Mouse (Mus musculus) limb, embryonic 11.5 days (tissue): ENCODE results near the gene Pkp2. TPM values are rescaled to one million over a fixed set of nuclear protein-coding genes. Genes with fewer than 3 reads are reported as not detected.

Source experiments
- ATAC-seq: fragments of 200-750 bp; cut with Nextera tagmentation; 2 replicates; pipeline ENCODE4 v1.8.0; 2017; ENCODE audit warnings: low read depth; ENCODE audit not compliant: insufficient number of reproducible peaks, low FRiP score, low TSS enrichment
- DNase-seq: peaks from one replicate; pipeline ENCODE4 v3.0.0-alpha.2; 2015; ENCODE audit warnings: low spot score
- H3K27ac ChIP-seq: fragments of 300-500 bp; sonication (generic); replicated peaks from 2 replicates; pipeline ENCODE4 v1.5.1; 2014; ENCODE audit warnings: low read depth, mild to moderate bottlenecking, low read length
- H3K27me3 ChIP-seq: fragments of 300-500 bp; sonication (generic); 2 replicates; pipeline ENCODE4 v1.6.1; 2014; ENCODE audit warnings: mild to moderate bottlenecking, low read length, mixed read lengths; ENCODE audit not compliant: control insufficient read depth, insufficient read depth
- H3K36me3 ChIP-seq: fragments of 300-500 bp; sonication (generic); 2 replicates; pipeline ENCODE4 v1.6.1; 2014; ENCODE audit warnings: mild to moderate bottlenecking, low read length, moderate library complexity, mixed read lengths; ENCODE audit not compliant: control insufficient read depth, insufficient read depth
- H3K4me1 ChIP-seq: fragments of 300-500 bp; sonication (generic); 2 replicates; pipeline ENCODE4 v1.6.1; 2014; ENCODE audit warnings: low read length, mixed read lengths; ENCODE audit not compliant: control insufficient read depth, insufficient read depth
- H3K4me2 ChIP-seq: fragments of 300-500 bp; sonication (generic); 2 replicates; pipeline ENCODE4 v1.6.1; 2014; ENCODE audit warnings: low read depth, mild to moderate bottlenecking, moderate library complexity; ENCODE audit not compliant: severe bottlenecking
- H3K4me3 ChIP-seq: fragments of 300-500 bp; sonication (generic); 2 replicates; pipeline ENCODE4 v1.5.1; 2014; ENCODE audit warnings: low read depth, low read length
- H3K9ac ChIP-seq: fragments of 300-500 bp; sonication (generic); 2 replicates; pipeline ENCODE4 v1.6.1; 2014; ENCODE audit warnings: mild to moderate bottlenecking, low read length
- H3K9me3 ChIP-seq: fragments of 300-500 bp; sonication (generic); 2 replicates; pipeline ENCODE4 v1.6.1; 2016; ENCODE audit warnings: low read length; ENCODE audit not compliant: control insufficient read depth
- WGBS: fragments of 180-500 bp; shearing (Covaris S2); extraction: QIAGEN DNeasy Blood & Tissue Kit; methylation state at CpG from one replicate; pipeline ENCODE4 v1.1.7; 2014; 5-methylcytosine and 5-hydroxymethylcytosine counted together
- polyA plus RNA-seq: library from polyadenylated mRNA; unstranded; fragments of >200 nt; fragmentation: Nextera tagmentation; extraction: Ambion mirVana; gene quantifications from 2 replicates; pipeline ENCODE4 v1.2.1, GENCODE M21; 2014

Gene Pkp2
- polyA plus RNA-seq, 1 experiment from 2014 or later: 0.99 TPM

GRCm38 (mm10) chr16:16250470-16250869, 37.4 kb downstream of the Pkp2 start:
- ATAC-seq (no peak), DNase-seq (no peak)
- Histone ChIP-seq H3K36me3 (no peaks in the 10 kb centered on the region), H3K9ac (no peak overlapping the region), H3K4me3 (no peak overlapping the region), H3K27ac (no peak overlapping the region), H3K4me1 (peaks cover 5% of the 10 kb centered on the region; the same call in 1 of the 2 replicates), H3K4me2 (no peak overlapping the region), H3K27me3 (no peaks in the 10 kb centered on the region), H3K9me3 (no peaks in the 10 kb centered on the region)
- 67% methylated on average over 2 of the region's 2 CpGs for WGBS

GRCm38 (mm10) chr16:16253326-16254074, 40.4 kb downstream of the Pkp2 start:
- Histone ChIP-seq H3K27me3 (no peaks in the 10 kb centered on the region), H3K9me3 (no peaks in the 10 kb centered on the region), H3K9ac (no peak overlapping the region), H3K4me2 (no peak overlapping the region), H3K4me1 (peaks cover 5% of the 10 kb centered on the region; the same call in 1 of the 2 replicates), H3K27ac (no peak overlapping the region), H3K36me3 (no peaks in the 10 kb centered on the region), H3K4me3 (no peak overlapping the region)
- WGBS: 12% methylated on average over 4 of the region's 4 CpGs
- no peak for ATAC-seq
- no peak for DNase-seq

GRCm38 (mm10) chr16:16255217-16255616, 42.1 kb downstream of the Pkp2 start:
- no peak overlapping the region for H3K27ac ChIP-seq
- 62% methylated on average over 1 of the region's 1 CpGs for WGBS
- no peak for ATAC-seq

GRCm38 (mm10) chr16:16255874-16256273, 42.8 kb downstream of the Pkp2 start:
- no peak for ATAC-seq
- no peaks in the 10 kb centered on the region for H3K27me3 ChIP-seq
- H3K4me3 ChIP-seq: no peak overlapping the region
- H3K4me2 ChIP-seq: no peak overlapping the region
- peaks cover 5% of the 10 kb centered on the region; the same call in 1 of the 2 replicates for H3K4me1 ChIP-seq
- WGBS: 33% methylated on average over 7 of the region's 7 CpGs
- no peak overlapping the region for H3K9ac ChIP-seq
- no peak overlapping the region for H3K27ac ChIP-seq
- H3K9me3 ChIP-seq: no peaks in the 10 kb centered on the region
- DNase-seq: no peak
- H3K36me3 ChIP-seq: no peaks in the 10 kb centered on the region

More at GRCm38 (mm10) chr16:16255217-16255616, 42.1 kb downstream of the Pkp2 start:
- DNase-seq: no peak
- Histone ChIP-seq H3K9me3 (no peaks in the 10 kb centered on the region), H3K36me3 (no peaks in the 10 kb centered on the region), H3K4me2 (no peak overlapping the region), H3K27me3 (no peaks in the 10 kb centered on the region), H3K4me1 (peaks cover 5% of the 10 kb centered on the region; the same call in 1 of the 2 replicates), H3K4me3 (no peak overlapping the region), H3K9ac (no peak overlapping the region)

GRCm38 (mm10) chr16:16256672-16257071, 43.6 kb downstream of the Pkp2 start:
- ATAC-seq (no peak), DNase-seq (no peak)
- H3K27ac ChIP-seq: no peak overlapping the region
- H3K4me3 ChIP-seq: no peak overlapping the region
- H3K9ac ChIP-seq: no peak overlapping the region
- H3K4me2 ChIP-seq: no peak overlapping the region
- no peaks in the 10 kb centered on the region for H3K36me3 ChIP-seq
- WGBS: 39% methylated on average over 1 of the region's 1 CpGs
- no peaks in the 10 kb centered on the region for H3K27me3 ChIP-seq
- no peaks in the 10 kb centered on the region for H3K9me3 ChIP-seq
- peaks cover 5% of the 10 kb centered on the region; the same call in 1 of the 2 replicates for H3K4me1 ChIP-seq

- no peak overlapping the region for H3K4me3 ChIP-seq
- no peaks in the 10 kb centered on the region for H3K4me1 ChIP-seq
- H3K27me3 ChIP-seq: no peaks in the 10 kb centered on the region
- 92% methylated on average over 5 of the region's 5 CpGs for WGBS
- DNase-seq (no peak), ATAC-seq (no peak)
- H3K9me3 ChIP-seq: no peaks in the 10 kb centered on the region
- no peak overlapping the region for H3K27ac ChIP-seq
- H3K36me3 ChIP-seq: no peaks in the 10 kb centered on the region
- no peak overlapping the region for H3K9ac ChIP-seq
- no peak overlapping the region for H3K4me2 ChIP-seq
These were observed 47.8 kb downstream of the Pkp2 start for GRCm38 (mm10) chr16:16260882-16261281.

- no peaks in the 10 kb centered on the region for H3K9me3 ChIP-seq
- no peaks in the 10 kb centered on the region for H3K36me3 ChIP-seq
- no peak overlapping the region for H3K4me3 ChIP-seq
- no peak overlapping the region for H3K9ac ChIP-seq
- no peaks in the 10 kb centered on the region for H3K4me1 ChIP-seq
- no peak overlapping the region for H3K4me2 ChIP-seq
- DNase-seq (no peak), ATAC-seq (no peak)
- no peaks in the 10 kb centered on the region for H3K27me3 ChIP-seq
- 95% methylated on average over 6 of the region's 6 CpGs for WGBS
- H3K27ac ChIP-seq: no peak overlapping the region
These were observed 48.4 kb downstream of the Pkp2 start for GRCm38 (mm10) chr16:16261481-16261880.

- no peaks in the 10 kb centered on the region for H3K4me1 ChIP-seq
- WGBS: 91% methylated on average over 3 of the region's 3 CpGs
- no peak overlapping the region for H3K9ac ChIP-seq
- ATAC-seq (no peak), DNase-seq (no peak)
- H3K36me3 ChIP-seq: no peaks in the 10 kb centered on the region
- no peak overlapping the region for H3K4me2 ChIP-seq
- no peak overlapping the region for H3K27ac ChIP-seq
- H3K27me3 ChIP-seq: no peaks in the 10 kb centered on the region
- no peak overlapping the region for H3K4me3 ChIP-seq
- H3K9me3 ChIP-seq: no peaks in the 10 kb centered on the region
These were observed 49.3 kb downstream of the Pkp2 start for GRCm38 (mm10) chr16:16262436-16262835.
